Mouse (Mus musculus) ZHBTc4 (cell line): Measurements from ENCODE around the gene Rbfox2.
"Not testable (repeated sequence)": the region's sequence is repeated elsewhere in the genome, so short reads cannot be mapped to it uniquely, and the experiment has no call there.

Experiments
- DNase-seq: peaks from one replicate; pipeline ENCODE4 v3.0.0-alpha.2; 2011; ENCODE audit warnings: low read depth, low spot score

Gene Rbfox2

GRCm38 (mm10) chr15:77306547-77307261 is at the start of gene Rbfox2:
Gene Rbfox2 (minus strand): TSS chr15:77307004.
- DNase-seq = peak; percentile 99

GRCm38 (mm10) chr15:77356248-77356810 is 49.5 kb upstream of the Rbfox2 start:
- peak; percentile 95 for DNase-seq

GRCm38 (mm10) chr15:77354848-77355551 is 48.2 kb upstream of the Rbfox2 start:
- DNase-seq = peak; percentile 95

GRCm38 (mm10) chr15:77354496-77354847 is 47.7 kb upstream of the Rbfox2 start:
- peak; percentile 61 for DNase-seq

GRCm38 (mm10) chr15:77353764-77354163 is 47.0 kb upstream of the Rbfox2 start:
- DNase-seq = peak; percentile 43

GRCm38 (mm10) chr15:77352863-77353262 is 46.1 kb upstream of the Rbfox2 start:
- peak; percentile 57 for DNase-seq

- peak; percentile 63 for DNase-seq
Observed at GRCm38 (mm10) chr15:77350117-77350516, 43.3 kb upstream of the Rbfox2 start.

- peak; percentile 59 for DNase-seq
Observed at GRCm38 (mm10) chr15:77348146-77348545, 41.3 kb upstream of the Rbfox2 start.

- DNase-seq = peak; percentile 76
Observed at GRCm38 (mm10) chr15:77344127-77345125, 37.6 kb upstream of the Rbfox2 start.

GRCm38 (mm10) chr15:77343527-77344091 is 36.8 kb upstream of the Rbfox2 start:
- DNase-seq = peak; percentile 87

GRCm38 (mm10) chr15:77342962-77343526 is 36.2 kb upstream of the Rbfox2 start:
- no peak for DNase-seq

- peak; percentile 72 for DNase-seq
Observed at GRCm38 (mm10) chr15:77342005-77342404, 35.2 kb upstream of the Rbfox2 start.

- no peak for DNase-seq
Observed at GRCm38 (mm10) chr15:77340581-77340980, 33.8 kb upstream of the Rbfox2 start.

- peak; percentile 49 for DNase-seq
Observed at GRCm38 (mm10) chr15:77338924-77339429, 32.2 kb upstream of the Rbfox2 start.

- DNase-seq = peak; percentile 93
Observed at GRCm38 (mm10) chr15:77338451-77338850, 31.6 kb upstream of the Rbfox2 start.

GRCm38 (mm10) chr15:77337926-77338325 is 31.1 kb upstream of the Rbfox2 start:
- peak; percentile 52 for DNase-seq

- peak; percentile 76 for DNase-seq
Observed at GRCm38 (mm10) chr15:77336968-77337341, 30.2 kb upstream of the Rbfox2 start.

GRCm38 (mm10) chr15:77336287-77336967 is 29.6 kb upstream of the Rbfox2 start:
- DNase-seq = peak; percentile 98

- DNase-seq = not testable (repeated sequence)
Observed at GRCm38 (mm10) chr15:77335185-77335584, 28.4 kb upstream of the Rbfox2 start.
